9 mouse cellular contexts compared by ENCODE assay signal in the genomic region with DNA sequence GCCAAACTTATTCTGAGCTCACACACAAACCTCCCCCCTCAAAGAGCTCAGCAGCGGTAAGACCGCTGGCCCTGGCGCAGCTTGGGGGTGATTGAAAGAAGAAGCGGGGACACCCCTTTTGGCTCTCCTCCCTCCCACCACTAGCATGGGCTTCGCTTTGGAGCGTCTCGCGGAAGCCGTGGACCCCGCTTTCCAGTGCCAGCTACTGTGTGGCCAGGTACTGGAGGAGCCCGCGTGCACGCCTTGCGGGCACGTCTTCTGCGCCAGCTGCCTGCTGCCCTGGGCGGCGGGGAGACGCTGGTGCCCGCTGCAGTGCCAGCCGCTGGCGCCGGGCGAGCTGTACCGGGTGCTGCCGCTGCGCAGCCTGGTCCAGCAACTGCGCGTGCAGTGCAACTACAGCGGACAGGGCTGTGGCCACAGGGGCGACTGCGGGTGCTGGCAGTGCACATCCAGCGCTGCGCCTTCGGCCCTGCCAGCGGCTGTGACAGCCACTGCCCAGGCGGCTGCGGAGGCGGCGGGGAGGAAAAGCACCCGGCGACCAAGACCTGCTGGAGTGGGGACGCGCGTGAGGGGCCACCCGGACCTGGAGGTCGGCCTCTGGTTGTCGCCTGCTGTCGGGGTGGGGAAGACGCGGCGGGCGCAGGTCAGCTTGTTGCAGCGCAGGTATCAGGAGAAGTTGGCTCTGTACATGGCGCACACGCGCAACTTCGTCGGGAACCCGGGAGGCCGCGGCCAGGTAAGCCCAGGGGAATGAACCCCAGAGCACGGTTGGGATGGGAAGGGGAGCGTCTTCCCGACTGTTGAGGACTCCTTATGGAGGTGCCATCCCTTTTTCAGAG. TPM values are rescaled to one million over a fixed set of nuclear protein-coding genes. Genes with fewer than 3 reads are reported as not detected.
DNase-seq lines count a peak whose midpoint lies in the region; ATAC-seq and TF ChIP-seq lines count a peak whose summit lies in the region.
"Had no signal": no experiment of that assay in that cellular context is flagged by ENCODE, and none has a peak within 500 bp of the region (broad histone marks: within the 10 kb centered on the region; RNA-seq: fewer than 3 reads in every experiment).

A gene (plus strand): TSS at position 112 of the 839 bp plus-strand sequence.

- no peaks in the 10 kb centered on the region for H3K36me3 ChIP-seq in lung, embryonic 16.5 days (ENCODE audit: control insufficient read depth, insufficient read depth, low read length)
- H3K36me3 ChIP-seq in forebrain, embryonic 10.5 days (replicated peaks) = no peaks in the 10 kb centered on the region
- no peaks in the 10 kb centered on the region for H3K36me3 ChIP-seq in heart, embryonic 16.5 days (ENCODE audit: control insufficient read depth, insufficient read depth)
- H3K36me3 ChIP-seq in midbrain, embryonic 16.5 days (ENCODE audit: control insufficient read depth, insufficient read depth, low read length) = no peaks in the 10 kb centered on the region
- H3K36me3 ChIP-seq in testis, adult 2 months (ENCODE audit: control insufficient read depth, insufficient read depth, low read length) = no peaks in the 10 kb centered on the region

- peaks cover 26% of the 10 kb centered on the region for H3K27me3 ChIP-seq in lung, embryonic 16.5 days (ENCODE audit: control insufficient read depth, insufficient read depth, low read depth, low read length)
- peaks cover 48% of the 10 kb centered on the region for H3K27me3 ChIP-seq in forebrain, embryonic 10.5 days (ENCODE audit: poor library complexity, severe bottlenecking)
- peaks cover 17% of the 10 kb centered on the region for H3K27me3 ChIP-seq in heart, embryonic 16.5 days (ENCODE audit: control insufficient read depth, insufficient read depth, low read length)
- peaks cover 9% of the 10 kb centered on the region for H3K27me3 ChIP-seq in midbrain, embryonic 16.5 days (ENCODE audit: control insufficient read depth, insufficient read depth, low read depth, low read length)
- no peaks in the 10 kb centered on the region for H3K27me3 ChIP-seq in testis, adult 2 months (ENCODE audit: control insufficient read depth, insufficient read depth, low read length)

- no peak for DNase-seq in lung, adult 2 months
- DNase-seq in forebrain, embryonic 10.5 days (ENCODE audit: extremely low spot score, low spot score) = peak; percentile 44
- DNase-seq in layer of hippocampus, postnatal 36 days = peak; percentile 29 to 50
- no peak for DNase-seq in thymus, postnatal 0 days (ENCODE audit: low spot score)

- peak; percentile 81 for ATAC-seq in lung, embryonic 16.5 days (ENCODE audit: low read depth)
- peak; percentile 63 for ATAC-seq in heart, embryonic 16.5 days (replicated peaks; ENCODE audit: extremely low read depth, insufficient read depth, low FRiP score)
- peak; percentile 86 for ATAC-seq in midbrain, embryonic 16.5 days

- peak within 1 kb of the TSS; percentile 47; the same call in 1 of the 2 replicates for H3K9ac ChIP-seq in lung, embryonic 16.5 days (ENCODE audit: low read length)
- H3K9ac ChIP-seq in heart, embryonic 16.5 days (ENCODE audit: low read length) = peak within 1 kb of the TSS; percentile 53
- peak within 1 kb of the TSS; percentile 66 for H3K9ac ChIP-seq in midbrain, embryonic 16.5 days (ENCODE audit: low read depth, low read length)

- WGBS in lung, embryonic 16.5 days = under 1% methylated on average over 59 of the region's 65 CpGs
- 2% methylated on average over 65 of the region's 65 CpGs for WGBS in lung, adult 2 months
- under 1% methylated on average over 65 of the region's 65 CpGs for WGBS in forebrain, embryonic 10.5 days
- WGBS in heart, embryonic 16.5 days = 2% methylated on average over 65 of the region's 65 CpGs
- WGBS in midbrain, embryonic 16.5 days = under 1% methylated on average over 65 of the region's 65 CpGs

- H3K27ac ChIP-seq in lung, embryonic 16.5 days (ENCODE audit: low read length) = no peak within 1 kb of the TSS
- peak within 1 kb of the TSS; percentile 56; the same call in 1 of the 2 replicates for H3K27ac ChIP-seq in forebrain, embryonic 10.5 days
- H3K27ac ChIP-seq in heart, embryonic 16.5 days (ENCODE audit: low read length) = no peak within 1 kb of the TSS
- H3K27ac ChIP-seq in midbrain, embryonic 16.5 days (ENCODE audit: low read length) = no peak within 1 kb of the TSS
- H3K27ac ChIP-seq in testis, adult 2 months (ENCODE audit: control insufficient read depth, insufficient read depth, low read depth, low read length) = no peak within 1 kb of the TSS
- H3K27ac ChIP-seq: macrophage had no signal

- no peak for TF ChIP-seq POLR2A in lung, adult 2 months (IDR thresholded peaks at IDR 0.05; ENCODE audit: borderline replicate concordance, extremely low read depth, low read depth, low read length)
- TF ChIP-seq POLR2A in testis, adult 2 months (IDR thresholded peaks at IDR 0.05; ENCODE audit: control insufficient read depth, low read depth, low read length) = no peak

- peaks cover 4% of the 10 kb centered on the region for H3K4me1 ChIP-seq in lung, embryonic 16.5 days (replicated peaks; ENCODE audit: control insufficient read depth, insufficient read depth, low read length)
- H3K4me1 ChIP-seq in lung, adult 2 months (ENCODE audit: control insufficient read depth, insufficient read depth, low read length) = no peaks in the 10 kb centered on the region
- H3K4me1 ChIP-seq in forebrain, embryonic 10.5 days = peaks cover 19% of the 10 kb centered on the region
- H3K4me1 ChIP-seq in heart, embryonic 16.5 days (ENCODE audit: control insufficient read depth, insufficient read depth, low read length) = 0 out of 2 replicates have a peak, but pooled peaks cover 3% of the 10 kb centered on the region
- peaks cover 11% of the 10 kb centered on the region for H3K4me1 ChIP-seq in midbrain, embryonic 16.5 days (ENCODE audit: control insufficient read depth, insufficient read depth, low read length)
- H3K4me1 ChIP-seq in testis, adult 2 months (ENCODE audit: control insufficient read depth, insufficient read depth, low read length) = peaks cover 6% of the 10 kb centered on the region

- peak within 1 kb of the TSS; percentile 50 for H3K4me3 ChIP-seq in lung, embryonic 16.5 days (ENCODE audit: low read length)
- no peak within 1 kb of the TSS for H3K4me3 ChIP-seq in lung, adult 2 months (replicated peaks; ENCODE audit: extremely low read depth, low read depth, low read length)
- H3K4me3 ChIP-seq in forebrain, embryonic 10.5 days = peak within 1 kb of the TSS; percentile 73
- H3K4me3 ChIP-seq in heart, embryonic 16.5 days (ENCODE audit: low read length) = peak within 1 kb of the TSS; percentile 55
- H3K4me3 ChIP-seq in midbrain, embryonic 16.5 days (ENCODE audit: low read depth, low read length) = peak within 1 kb of the TSS; percentile 63
- H3K4me3 ChIP-seq in testis, adult 2 months (ENCODE audit: control insufficient read depth, low read depth, low read length) = peak within 1 kb of the TSS; percentile 21; the same call in 1 of the 2 replicates

- H3K4me2 ChIP-seq in lung, embryonic 16.5 days (ENCODE audit: low read depth, low read length) = peak within 1 kb of the TSS; percentile 87
- H3K4me2 ChIP-seq in heart, embryonic 16.5 days (ENCODE audit: low read depth, low read length) = peak within 1 kb of the TSS; percentile 77
- H3K4me2 ChIP-seq in midbrain, embryonic 16.5 days (ENCODE audit: low read length) = peak within 1 kb of the TSS; percentile 98

- no peaks in the 10 kb centered on the region for H3K9me3 ChIP-seq in lung, embryonic 16.5 days (ENCODE audit: control insufficient read depth, low read length)
- H3K9me3 ChIP-seq in forebrain, embryonic 10.5 days = no peaks in the 10 kb centered on the region
- H3K9me3 ChIP-seq in heart, embryonic 16.5 days (replicated peaks; ENCODE audit: control insufficient read depth, low read length) = peaks cover 2% of the 10 kb centered on the region; the same call in 1 of the 2 replicates
- H3K9me3 ChIP-seq in midbrain, embryonic 16.5 days (replicated peaks; ENCODE audit: control insufficient read depth, low read length, poor library complexity, severe bottlenecking) = no peaks in the 10 kb centered on the region

- TF ChIP-seq CTCF in lung, adult 2 months (IDR thresholded peaks at IDR 0.05; ENCODE audit: insufficient read depth, low read length) = no peak
- TF ChIP-seq CTCF in testis, adult 2 months (IDR thresholded peaks at IDR 0.05; ENCODE audit: control insufficient read depth, insufficient read depth, insufficient replicate concordance, low read depth, low read length) = no peak

RNA-seq across cellular contexts. Expression of the gene that starts here (rescaled TPM):
- 0.77 and 1.5 TPM in 2 replicates for polyA plus RNA-seq in lung, embryonic 16.5 days (2015; fragmentation: Nextera tagmentation; extraction: Ambion mirVana)
- 0.17 and 0.18 TPM in 2 replicates for polyA plus RNA-seq in lung, adult 2 months (2012; rRNA removed)
- polyA plus RNA-seq in forebrain, embryonic 10.5 days (2016; fragmentation: Nextera tagmentation; extraction: Ambion mirVana) = 1.4 and 1.5 TPM in 2 replicates
- polyA plus RNA-seq in heart, embryonic 16.5 days (2015; fragmentation: Nextera tagmentation; extraction: Ambion mirVana) = 1.3 and 2.1 TPM in 2 replicates
- total RNA-seq in layer of hippocampus, postnatal 36 days (2021) = 1 to 10 TPM; 5.9 to 6.7 TPM
- polyA plus RNA-seq in midbrain, embryonic 16.5 days (2015; fragmentation: Nextera tagmentation; extraction: Ambion mirVana) = 37.1 and 44.9 TPM in 2 replicates
- 5.5 and 6.3 TPM in 2 replicates for polyA plus RNA-seq in testis, adult 2 months (2012; rRNA removed)
- polyA plus RNA-seq in thymus, postnatal 0 days (2015; fragmentation: Nextera tagmentation; extraction: Ambion mirVana) = 0.44 and 0.83 TPM in 2 replicates
- polyA plus RNA-seq: macrophage had no signal

Comparison
In these comparisons a context has a peak if more than half of its experiments do, and no peak if none do; other contexts are left out.
1. DNase-seq: peak in forebrain, embryonic 10.5 days (single experiment) and layer of hippocampus, postnatal 36 days (2 of 2); none in lung, adult 2 months (single experiment) and thymus, postnatal 0 days (single experiment).
2. Peak in every context shown above with its lines, with median percentiles within 50 percentile points of each other: ATAC-seq, H3K4me2 ChIP-seq and H3K9ac ChIP-seq.